Mouse (Mus musculus) adrenal gland, postnatal 25 days (tissue): ENCODE measurements around the gene 3110082I17Rik. TPM values are rescaled to one million over a fixed set of nuclear protein-coding genes. Genes with fewer than 3 reads are reported as not detected.
A peak's percentile ranks its signal among the peaks of the same experiment; 100 is the strongest.

Source experiments
- DNase-seq: peaks from one replicate; pipeline ENCODE4 v3.0.0; 2021; ENCODE audit warnings: mixed read lengths
- microRNA-seq, 2 experiments: library from miRNA; unstranded; fragments of <30 nt; microRNA quantifications; one replicate each; pipeline ENCODE4 v1.2.0; 2021
- total RNA-seq: library from RNA; stranded (reverse); gene quantifications from 2 replicates; pipeline ENCODE4 v1.2.3, GENCODE M21; 2021

3110082I17Rik gene
- total RNA-seq, 1 experiment from 2014 or later: 15.8 TPM

GRCm38 (mm10) chr5:139325395-139325966, 134.8 kb downstream of the 3110082I17Rik start, which contains the start of gene Adap1:
Gene Adap1 (minus strand): TSS chr5:139325622.
- peak; percentile 70 for DNase-seq

- DNase-seq: no peak
Observed at GRCm38 (mm10) chr5:139324691-139325394, 135.5 kb downstream of the 3110082I17Rik start.

GRCm38 (mm10) chr5:139324045-139324491, 136.3 kb downstream of the 3110082I17Rik start:
- DNase-seq: no peak

GRCm38 (mm10) chr5:139323260-139323924, 136.9 kb downstream of the 3110082I17Rik start:
- DNase-seq: no peak

- DNase-seq: no peak
Observed at GRCm38 (mm10) chr5:139321331-139321730, 139.0 kb downstream of the 3110082I17Rik start.

GRCm38 (mm10) chr5:139320424-139320823, 139.9 kb downstream of the 3110082I17Rik start:
- no peak for DNase-seq

- DNase-seq: no peak
Observed at GRCm38 (mm10) chr5:139317751-139318504, 142.4 kb downstream of the 3110082I17Rik start.

GRCm38 (mm10) chr5:139316982-139317675, 143.2 kb downstream of the 3110082I17Rik start:
- no peak for DNase-seq

GRCm38 (mm10) chr5:139314941-139315642, 145.2 kb downstream of the 3110082I17Rik start:
- no peak for DNase-seq

GRCm38 (mm10) chr5:139313536-139313935, 146.8 kb downstream of the 3110082I17Rik start:
- no peak for DNase-seq

GRCm38 (mm10) chr5:139311822-139312221, 148.5 kb downstream of the 3110082I17Rik start:
- peak; percentile 44 for DNase-seq

GRCm38 (mm10) chr5:139310477-139310876, 149.8 kb downstream of the 3110082I17Rik start:
- DNase-seq: no peak

- no peak for DNase-seq
Observed at GRCm38 (mm10) chr5:139309946-139310345, 150.4 kb downstream of the 3110082I17Rik start.

Small RNAs within 50 kb of the gene (microRNA-seq; reads per million reads assigned to microRNA genes)
- gene Mir339: 424 to 593 reads per million in 2 experiments

Other genes starting within 250 kb of the 3110082I17Rik start
- 75.7 and 104 TPM in 2 replicates for gene Get4, start 208.2 kb downstream of the 3110082I17Rik start, total RNA-seq
- 2.4 and 4.3 TPM in 2 replicates for gene Adap1, start 134.9 kb downstream of the 3110082I17Rik start, total RNA-seq
- 61.7 and 66.5 TPM in 2 replicates for gene Cox19, start 109.1 kb downstream of the 3110082I17Rik start, total RNA-seq
- not detected in 2 replicates for gene Cyp2w1, start 107.9 kb downstream of the 3110082I17Rik start, total RNA-seq
- gene Gpr146, start 82.8 kb downstream of the 3110082I17Rik start, total RNA-seq: 13.1 and 16.0 TPM in 2 replicates
- gene C130050O18Rik, start 55.2 kb downstream of the 3110082I17Rik start, total RNA-seq: 0.49 and 0.57 TPM in 2 replicates
- 3.5 and 4.8 TPM in 2 replicates for gene Gper1, start 37.4 kb downstream of the 3110082I17Rik start, total RNA-seq
- 22.5 and 31.2 TPM in 2 replicates for gene Zfand2a, start 24.0 kb upstream of the 3110082I17Rik start, total RNA-seq
- gene Uncx, start 83.0 kb upstream of the 3110082I17Rik start, total RNA-seq: not detected in 2 replicates